Mouse (Mus musculus): ENCODE results near the gene Tmem161a.
A peak's percentile ranks its signal among the peaks of the same experiment; 100 is the strongest.

Tmem161a gene

DNA sequence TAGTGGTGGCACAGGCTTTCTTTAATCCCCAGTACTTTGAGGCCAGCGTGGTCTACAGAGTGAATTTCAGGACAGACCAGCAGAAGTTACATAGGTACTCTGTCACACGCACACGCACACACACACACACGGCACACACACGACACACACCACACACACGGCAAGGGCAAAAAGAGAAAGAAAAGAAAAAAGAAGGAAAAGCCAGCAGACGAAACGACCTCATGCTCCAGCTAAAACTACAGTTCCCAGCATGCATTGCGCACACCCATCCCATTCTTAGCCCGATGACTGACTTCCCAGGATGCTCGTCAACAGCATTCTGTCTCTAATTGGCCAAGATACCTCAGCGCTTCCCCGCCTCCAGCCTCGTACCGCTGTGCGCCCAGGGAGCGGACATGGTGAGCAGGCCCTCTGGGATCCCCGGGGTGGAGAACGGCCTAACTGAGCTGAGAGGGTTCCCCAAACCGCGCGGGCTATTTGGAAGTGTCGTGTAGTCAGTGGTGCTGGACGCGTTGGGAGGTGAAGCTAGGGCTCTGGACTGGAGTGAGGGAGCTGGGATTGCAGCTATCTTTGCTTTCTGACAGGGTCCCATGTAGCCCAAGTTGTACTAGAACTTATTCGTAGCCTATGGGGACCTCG lies at the start of gene Tmem161a:
Gene Tmem161a, plus strand, starts transcription at position 314 of the 639 bp plus-strand sequence.
- peak; percentile 88 to 92 for DNase-seq

DNA sequence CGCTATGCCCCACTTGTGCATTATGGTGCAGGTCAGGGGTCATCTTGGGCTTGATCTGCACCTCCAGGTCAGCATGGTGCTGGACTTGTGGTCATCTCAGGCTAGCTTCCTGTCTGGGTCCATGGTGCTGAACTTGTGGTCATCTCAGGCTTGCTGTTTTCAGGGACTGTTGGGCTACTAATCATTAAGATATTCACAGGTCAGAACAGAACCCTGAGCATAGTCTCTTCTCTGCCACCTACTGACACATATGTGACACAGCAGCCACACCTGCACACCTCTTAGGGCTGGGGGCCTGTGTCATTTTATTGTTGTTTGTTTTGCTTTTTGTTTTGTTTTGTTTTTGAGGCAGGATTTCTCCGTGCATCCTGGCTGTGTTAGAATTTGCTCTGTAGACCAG lies 49.3 kb upstream of the Tmem161a start:
- DNase-seq: peak in 1 of 2 experiments; percentile 36

DNA sequence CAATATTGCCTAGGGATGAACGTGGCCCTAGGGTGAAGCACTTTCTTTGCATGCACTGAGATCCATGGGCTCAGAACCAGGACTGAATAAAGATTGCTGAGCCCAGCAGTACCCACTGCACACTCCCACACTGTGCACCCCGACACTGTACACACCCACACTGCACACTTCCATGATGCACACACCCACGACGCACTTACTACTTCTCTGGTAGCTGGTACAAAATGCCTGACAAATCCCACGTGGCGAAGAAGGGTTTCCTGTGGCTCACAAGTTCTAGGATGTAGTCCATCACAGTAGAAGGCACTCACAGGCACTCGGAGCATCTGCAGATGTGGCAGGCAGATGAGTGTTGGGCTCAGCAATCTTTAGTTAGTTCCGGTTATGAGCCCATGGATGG lies 47.2 kb upstream of the Tmem161a start:
- no peak for DNase-seq

DNA sequence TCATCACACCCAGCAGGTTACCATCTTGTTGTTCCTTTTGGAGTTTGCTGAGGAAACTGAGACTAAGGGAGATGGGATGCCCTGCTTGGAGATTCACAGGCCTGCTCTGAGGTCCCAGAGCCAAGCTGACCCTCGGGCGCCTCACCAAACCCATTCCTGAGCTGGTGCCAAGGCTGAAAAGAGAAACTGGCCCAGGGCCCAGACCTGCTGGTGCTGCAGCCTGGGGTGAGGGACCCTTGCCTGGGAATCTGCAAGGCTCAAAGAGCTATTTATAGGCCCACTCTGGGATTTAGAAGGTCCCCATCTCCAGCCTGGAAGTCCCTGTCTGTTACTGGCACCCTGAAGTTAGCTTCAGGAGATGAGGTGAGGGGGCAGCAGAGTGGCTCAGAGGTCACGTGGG lies 43.7 kb upstream of the Tmem161a start:
- DNase-seq: peak; percentile 41 to 60

DNA sequence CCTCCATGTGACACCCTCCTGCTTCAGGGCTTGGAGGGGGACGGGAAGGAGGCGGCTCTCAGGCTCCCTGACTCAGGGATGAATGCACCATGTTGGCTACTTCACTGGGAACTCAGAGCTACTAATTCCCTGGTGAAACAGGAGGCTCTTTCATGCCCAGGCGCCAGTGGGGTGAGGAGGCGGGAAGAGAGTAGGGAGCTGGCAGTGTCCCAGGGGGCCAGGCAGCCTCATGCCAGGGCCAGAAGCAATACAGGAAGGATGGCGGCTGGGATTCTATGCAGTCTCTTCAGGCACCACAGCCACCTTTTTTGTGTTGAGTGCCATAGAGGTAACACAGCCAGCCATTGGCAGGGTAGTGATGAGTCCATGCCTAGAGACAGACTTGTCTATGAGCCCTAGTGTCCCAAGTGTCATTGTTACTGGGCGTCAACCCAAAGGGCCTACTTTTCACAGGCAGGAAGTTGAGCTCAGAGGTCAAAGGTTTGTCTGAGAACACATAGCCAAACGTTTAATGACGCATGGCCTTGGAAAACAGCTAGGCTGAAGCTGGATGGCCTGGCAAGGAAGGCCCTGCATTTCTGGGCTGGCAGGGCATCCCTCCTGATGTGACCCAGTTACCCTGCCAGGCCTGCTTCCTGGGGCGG lies 42.7 kb upstream of the Tmem161a start:
- DNase-seq: peak; percentile 50 to 71

DNA sequence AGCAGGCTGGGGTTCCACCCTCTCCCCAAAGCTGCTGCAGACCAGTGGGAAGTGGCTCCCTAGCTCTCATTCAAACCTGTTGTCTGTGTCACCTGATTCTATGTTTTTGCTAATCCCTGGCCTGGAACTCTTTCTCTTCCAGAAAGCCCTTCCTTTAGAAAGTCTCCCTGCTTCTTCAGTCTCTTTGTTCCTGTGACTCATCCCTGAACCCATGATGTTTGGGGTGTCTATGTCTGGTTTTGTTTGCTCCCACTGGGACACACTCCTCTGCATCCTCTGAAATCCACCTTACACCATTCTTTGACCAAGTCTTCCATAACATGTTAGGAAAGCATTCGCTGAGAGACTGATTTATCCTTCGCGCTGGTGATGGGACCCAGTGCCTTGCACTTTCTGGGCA lies 42.1 kb upstream of the Tmem161a start:
- DNase-seq: no peak

DNA sequence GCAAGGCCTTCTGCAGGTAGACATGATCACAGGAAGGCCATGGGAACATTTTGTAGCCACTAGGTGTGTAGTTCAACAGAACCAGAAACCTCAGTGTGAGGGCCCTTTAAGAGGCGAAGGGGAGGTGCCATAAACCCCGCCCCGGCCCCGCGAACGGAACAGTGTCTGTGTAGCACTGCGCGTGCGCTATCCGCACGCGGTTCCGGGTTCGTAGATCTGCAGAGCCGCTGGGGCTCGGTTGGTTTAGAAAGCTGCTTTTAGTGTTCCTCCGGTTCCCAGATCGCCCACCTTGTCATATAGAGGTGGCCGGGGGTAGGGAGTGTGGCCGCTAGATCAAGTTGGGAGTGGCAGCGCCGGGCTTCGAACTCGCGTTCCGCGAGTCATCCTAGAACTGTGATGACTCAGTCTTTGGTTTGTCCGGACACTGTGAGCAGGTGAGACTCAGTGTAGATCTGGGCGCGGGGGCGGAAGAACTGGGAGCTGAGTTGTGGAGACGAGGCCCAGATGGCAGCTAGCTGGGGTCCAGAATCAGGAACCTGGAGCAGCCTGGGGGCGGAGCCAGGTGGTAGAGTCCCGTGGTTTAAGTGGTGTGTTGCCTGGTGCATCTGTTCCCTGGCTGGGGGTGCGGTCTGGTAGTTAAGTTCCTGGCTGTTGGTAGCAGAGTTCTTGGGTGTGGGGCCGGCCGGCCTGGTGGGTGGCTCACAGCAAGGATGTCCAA lies 40.8 kb upstream of the Tmem161a start, which contains the start of gene Nr2c2ap:
Gene Nr2c2ap, plus strand, starts transcription at position 168 of the 718 bp plus-strand sequence.
- DNase-seq: peak; percentile 81 to 91

DNA sequence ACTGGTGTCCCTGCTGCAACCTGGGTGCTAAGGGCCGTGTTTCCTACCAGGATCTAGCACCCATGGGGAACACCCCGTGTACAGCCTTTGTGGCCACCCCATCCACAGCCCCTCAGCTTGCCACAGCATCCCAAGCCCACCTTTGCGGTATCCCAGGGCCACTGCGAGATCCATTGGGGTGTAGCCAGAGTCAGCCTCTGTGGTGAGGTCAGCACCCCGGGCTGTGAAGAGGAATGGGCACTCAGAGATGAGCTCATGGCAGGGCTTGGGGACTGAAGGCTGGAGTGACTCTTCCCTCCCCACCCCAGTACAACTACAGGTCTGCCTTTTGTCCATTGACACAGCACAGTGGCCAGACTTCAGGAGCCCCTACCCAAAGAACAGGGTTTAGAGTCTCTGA lies 38.1 kb upstream of the Tmem161a start:
- no peak for DNase-seq

DNA sequence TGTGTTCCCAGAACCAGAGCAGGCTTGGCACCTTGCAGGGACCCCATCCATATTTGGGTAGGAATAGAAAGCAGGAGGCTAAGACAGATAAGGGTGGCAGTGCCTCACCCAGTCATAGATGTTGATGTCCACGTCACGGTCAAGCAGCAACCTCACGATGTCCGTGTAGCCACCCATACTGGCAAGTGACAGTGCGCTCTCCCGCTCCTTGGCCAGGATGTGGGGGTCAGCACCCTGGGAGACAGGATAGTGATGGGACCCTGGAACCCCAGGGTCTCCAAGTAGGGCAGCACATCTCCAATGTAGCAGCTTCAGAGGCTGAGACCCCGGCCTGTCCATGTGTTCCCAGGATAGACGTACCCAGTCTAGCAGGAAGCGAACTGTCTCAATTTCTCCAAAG lies 37.2 kb upstream of the Tmem161a start:
- DNase-seq: no peak

DNA sequence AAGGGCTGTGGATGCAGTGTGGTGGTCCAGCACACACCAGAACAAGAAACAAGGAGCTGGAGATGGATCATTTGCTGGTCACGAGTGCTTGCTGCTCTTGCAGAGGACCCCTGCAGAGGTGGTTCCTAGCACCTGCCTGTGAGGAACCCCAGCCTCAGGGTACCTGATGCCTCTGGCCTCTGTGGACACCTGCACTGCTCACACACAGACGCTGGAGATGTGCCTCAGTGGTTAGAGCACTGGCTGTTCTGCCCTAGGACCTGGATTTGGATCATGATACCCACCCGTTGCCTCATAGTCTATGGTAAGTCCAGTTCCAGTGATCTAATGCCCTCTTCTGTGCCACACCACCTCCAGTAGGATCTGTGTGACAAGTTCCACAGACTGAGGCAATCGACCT lies 35.6 kb upstream of the Tmem161a start:
- no peak for DNase-seq

DNA sequence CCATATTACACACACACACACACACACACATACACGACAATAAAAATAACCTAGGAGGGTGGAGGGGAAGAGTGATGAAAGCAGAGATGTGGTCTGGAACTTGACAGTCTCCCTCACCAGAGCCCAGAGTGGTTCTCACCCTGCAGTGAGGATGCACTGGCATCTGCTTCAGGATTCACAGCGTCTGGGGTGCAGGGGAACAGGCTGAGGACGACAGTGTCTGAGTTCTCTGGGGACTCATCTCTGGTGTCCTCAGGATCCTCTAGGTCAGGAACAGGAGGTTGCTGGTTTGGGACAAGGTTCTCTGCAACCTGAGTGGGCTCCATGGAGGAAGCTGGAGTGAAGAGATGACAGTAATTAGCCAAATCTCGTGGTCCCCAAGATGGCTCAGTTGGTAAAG lies 34.3 kb upstream of the Tmem161a start:
- DNase-seq: no peak

DNA sequence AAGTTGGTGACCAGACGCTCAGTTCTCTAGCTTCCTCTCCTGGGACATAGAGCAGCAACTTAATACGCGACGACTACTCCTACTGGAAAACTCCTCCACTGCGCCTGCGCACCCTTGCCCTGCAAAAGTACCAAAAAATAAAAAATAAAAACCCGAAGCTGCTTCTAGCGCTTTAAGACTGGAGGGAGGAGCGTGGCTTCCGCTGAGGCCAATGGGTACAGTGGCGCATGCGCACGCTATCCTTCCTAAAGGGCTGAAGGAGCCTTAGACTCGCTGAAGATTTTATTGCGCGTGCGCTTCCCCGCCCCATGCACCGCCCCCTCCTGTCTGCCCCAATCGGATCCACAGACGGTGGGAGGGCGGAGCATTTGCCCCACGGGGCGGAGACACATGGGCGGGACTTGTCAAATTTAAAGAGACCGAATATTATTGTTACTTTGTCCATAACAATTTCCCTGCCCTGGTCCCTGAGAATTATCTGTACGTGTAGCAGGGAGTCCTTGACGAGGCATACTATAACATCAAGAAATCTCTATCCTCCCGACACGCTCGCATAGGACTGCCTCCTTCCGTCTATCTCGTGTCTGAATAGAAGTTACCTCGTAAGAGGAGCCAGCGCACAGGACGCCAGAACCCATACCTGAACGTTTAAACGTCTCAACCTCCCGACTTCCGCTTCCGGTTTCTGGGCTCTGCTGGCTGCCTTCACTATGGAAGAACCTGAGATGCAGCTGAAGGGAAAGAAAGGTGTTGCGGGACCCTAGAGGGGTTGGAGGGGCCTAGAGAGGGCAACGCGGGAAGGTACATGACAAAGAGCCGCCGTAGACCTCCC lies 32.9 kb upstream of the Tmem161a start, which contains the start of the genes Rfxank, Borcs8 and Mef2b:
Gene Rfxank, minus strand, starts transcription at position 129 of the 832 bp plus-strand sequence.
Gene Borcs8, plus strand, starts transcription at position 474 of the 832 bp plus-strand sequence.
Gene Mef2b, plus strand, starts transcription at position 686 of the 832 bp plus-strand sequence.
- peak; percentile 97 to 99 for DNase-seq

DNA sequence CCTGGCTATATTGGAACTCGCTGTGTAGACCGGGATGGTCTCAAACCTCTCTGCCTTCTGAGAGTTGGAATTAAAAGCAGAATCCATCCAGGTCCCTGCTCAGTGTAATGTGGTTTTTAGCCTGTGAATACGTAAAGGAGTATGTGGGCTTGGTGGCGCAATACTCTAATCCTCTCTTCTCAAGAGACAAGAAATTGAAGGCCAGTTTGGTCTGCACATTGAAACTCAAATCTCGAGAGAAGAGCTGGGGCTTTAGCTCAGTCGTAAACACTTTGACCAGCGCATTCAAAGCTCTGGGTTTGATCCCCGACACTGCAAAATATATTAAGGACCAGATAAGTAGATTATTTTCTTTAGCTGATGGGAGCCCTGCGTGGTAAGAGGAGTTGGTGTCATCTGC lies 32.2 kb upstream of the Tmem161a start:
- no peak for DNase-seq

DNA sequence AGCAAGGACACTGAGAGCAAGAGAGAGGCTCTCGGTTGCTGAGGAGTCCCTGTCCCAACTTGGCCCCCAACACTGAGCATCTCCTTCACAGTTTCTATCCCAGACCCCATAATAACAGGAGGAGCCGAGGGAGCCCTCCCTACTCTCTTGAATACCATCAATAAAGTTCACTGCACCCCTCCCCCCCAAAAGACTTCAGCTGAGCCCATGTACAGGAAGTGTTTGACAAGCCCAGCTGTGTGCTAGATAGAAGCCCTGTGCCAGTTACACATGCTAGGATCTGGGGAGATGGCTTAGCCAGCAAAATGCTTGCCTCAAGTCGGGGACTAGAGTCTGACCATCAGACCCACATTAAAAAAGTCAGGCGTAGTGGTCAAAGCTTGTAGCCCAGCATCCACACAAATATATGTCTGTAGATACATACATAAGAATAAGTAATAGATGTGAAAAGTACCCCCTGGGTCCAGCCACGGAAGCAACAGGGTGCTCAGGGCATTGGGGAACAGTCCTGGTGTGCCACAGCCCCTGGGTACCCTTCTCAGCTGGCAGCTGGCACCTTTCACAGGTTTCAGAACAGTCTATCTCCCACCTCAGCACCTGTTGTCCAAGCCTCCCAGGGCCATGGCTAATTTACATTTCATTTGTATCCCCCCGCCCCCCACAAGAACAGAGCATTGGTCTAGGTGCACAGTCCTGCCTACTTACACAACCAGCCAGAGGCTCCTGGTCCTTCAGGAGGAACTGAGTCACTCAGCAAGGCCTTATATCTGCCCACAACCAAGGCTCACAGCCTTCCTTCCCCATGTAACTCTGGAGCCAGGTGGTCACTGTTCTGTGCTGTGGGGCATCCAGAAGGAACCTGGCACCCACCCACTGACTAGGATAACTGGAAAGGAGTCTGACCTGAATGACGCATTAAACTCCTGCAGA lies 24.2 kb upstream of the Tmem161a start:
- DNase-seq: no peak

DNA sequence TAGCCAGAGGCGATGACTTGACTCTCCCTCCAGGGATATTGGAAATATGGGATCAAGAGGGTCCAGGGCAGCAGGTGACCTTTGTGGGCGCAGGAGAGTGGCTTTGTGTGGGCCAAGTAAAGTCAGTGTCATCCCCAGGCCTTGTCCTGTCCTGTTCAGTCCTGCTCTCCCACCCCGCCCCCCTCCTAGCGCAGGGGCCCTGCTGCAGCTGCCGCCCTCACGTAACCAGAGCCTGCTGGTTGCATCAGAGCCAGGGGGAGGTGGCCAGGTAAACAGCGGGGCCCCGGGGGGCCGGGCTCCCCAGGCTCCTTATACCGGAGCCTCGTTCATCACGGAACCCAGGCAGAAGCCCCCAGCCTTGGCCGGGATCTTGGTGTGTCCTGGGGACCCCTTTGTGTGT lies 22.0 kb upstream of the Tmem161a start:
- DNase-seq: no peak

DNA sequence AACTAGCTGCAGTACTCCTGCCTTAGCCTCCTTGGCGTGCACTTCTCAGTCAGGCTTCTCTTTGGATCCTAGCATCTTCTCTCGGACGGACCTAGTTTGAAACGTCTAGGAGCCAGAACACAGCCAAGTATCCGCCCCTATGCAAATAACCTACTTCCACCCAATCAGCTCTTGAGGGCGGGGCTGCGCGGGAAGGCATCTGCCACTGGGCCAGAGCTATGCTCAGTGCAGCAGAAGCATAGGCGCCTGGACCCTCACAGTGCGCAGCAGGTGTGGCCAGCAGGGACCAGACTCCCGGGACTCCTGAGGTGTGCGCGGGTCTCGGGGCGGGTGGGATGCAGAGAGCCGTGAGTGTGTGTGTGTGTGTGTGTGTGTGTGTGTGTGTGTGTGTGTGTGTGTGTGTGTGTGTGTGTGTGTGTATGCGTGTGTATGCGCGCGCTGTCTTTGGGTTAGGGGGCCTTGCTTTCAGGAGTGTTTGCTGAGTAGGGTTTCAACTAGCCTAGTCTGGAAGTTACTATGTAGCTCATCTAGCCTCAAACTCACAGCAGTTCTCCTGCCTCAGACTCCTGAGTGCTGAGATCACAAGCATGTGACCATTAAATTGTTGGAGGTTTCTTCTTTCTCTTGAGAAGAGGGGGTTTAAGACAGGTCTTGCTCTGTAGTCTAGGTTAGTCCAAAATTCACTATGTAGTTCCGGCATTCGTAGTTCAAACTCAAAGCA lies 19.5 kb upstream of the Tmem161a start:
- DNase-seq: peak; percentile 42 to 68

DNA sequence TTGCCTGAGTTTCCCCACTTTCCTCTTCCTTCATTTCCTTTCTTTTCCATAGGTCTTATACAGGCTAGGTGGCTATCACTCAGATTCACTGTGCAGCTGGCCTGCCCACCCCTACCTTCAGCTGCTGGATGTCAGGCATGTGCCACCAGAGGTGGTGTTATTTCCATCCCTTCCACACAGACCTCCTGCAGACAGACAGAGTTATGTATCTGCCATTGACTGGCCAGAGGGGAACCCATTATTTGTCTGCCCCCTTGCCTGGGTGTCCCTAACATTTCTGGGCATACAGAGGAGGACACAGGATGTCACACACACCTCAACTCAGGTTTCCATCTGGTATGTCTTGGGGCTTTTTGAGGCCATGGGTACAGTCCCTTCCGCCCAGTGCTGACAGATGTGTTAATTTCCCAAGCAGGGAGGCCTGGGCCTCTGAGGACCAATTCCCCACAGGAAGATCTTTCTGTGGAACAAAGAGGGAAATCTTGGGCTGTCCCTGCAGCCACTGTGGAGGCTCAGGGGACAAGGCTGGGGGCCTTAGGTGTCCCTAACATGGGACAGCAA lies 14.8 kb upstream of the Tmem161a start:
- no peak for DNase-seq

DNA sequence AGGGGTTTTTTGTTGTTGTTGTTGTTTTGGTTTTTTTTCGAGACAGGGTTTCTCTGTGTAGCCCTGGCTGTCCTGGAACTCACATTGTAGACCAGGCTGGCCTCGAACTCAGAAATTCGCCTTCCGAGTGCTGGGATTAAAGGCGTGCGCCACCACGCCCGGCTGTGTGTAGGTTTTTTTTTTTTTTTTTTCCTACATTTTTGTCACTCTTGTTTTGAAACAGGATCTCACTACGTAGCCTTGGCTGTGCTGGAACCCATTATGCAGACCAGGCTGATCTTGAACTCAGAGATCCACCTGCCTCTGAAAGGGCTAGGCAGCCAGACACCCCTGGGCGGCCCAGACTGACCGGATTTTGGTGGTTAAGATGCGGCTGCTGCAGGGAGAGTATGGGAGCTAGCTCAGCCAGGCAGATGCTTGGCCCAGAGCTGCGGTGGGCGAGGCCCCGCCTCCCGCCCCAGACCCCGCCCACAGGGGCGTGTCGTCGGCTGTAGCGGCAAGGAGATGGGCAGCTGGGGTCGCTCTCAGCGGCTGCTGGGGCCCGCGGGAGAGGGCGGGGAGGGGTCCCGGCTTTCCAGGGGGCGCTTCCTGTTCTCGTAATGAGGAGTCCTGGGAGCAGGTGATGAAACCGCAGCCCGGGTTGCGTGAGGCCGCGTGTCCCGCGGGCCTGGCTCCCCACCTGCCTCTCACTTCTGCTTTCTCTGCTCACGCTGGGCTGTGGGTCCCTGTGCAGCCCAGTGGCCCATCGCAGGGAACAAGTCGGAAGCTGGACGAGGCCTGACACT lies 13.9 kb upstream of the Tmem161a start:
- peak; percentile 58 to 70 for DNase-seq

DNA sequence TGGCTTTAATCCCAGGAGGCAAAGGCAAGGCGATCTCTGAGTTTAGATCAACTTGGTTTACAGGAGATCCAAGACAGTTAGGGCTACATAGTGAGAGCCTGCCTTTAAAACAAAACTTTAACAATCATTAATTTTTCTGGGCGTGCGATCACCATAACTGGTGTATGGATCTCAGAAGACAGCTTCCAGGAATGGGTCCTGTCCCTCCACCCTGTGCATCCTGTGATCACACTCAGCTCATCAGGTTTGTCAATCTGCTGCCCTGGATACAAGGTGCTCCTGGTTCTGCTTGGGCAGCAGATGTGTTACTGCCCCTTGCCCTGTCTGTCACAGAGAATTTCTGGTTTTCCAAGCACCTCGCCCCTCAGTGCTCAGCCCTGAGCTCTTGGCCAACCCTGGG lies 12.9 kb upstream of the Tmem161a start:
- DNase-seq: no peak

DNA sequence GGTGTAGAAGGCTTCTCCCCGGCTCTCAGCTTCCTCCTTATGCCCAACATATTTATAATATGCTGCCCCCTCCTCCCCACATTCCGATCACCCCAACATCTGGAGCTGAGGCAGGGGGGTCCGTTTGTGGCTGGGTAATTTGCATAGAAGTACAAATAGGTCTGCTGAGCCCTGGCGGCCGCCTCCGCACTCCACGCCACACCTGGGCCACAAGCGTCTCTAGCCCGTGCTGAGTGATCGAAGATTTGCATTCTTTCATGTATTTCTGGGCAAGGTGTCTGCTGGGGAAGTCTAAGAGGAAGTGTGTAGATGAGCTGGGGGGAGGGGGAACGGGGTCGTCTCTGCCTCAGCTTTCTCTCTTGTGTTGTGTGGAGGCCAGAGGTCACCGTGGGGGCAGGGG lies 12.1 kb upstream of the Tmem161a start:
- no peak for DNase-seq

All from cerebellum, postnatal 25 days (tissue).